Mouse (Mus musculus): ENCODE results near the gene Magel2. TPM values are rescaled to one million over a fixed set of nuclear protein-coding genes. Genes with fewer than 3 reads are reported as not detected.

The Magel2 gene
- polyA plus RNA-seq (2015; fragmentation: Nextera tagmentation; extraction: Ambion mirVana) = 0.09 and 0.23 TPM in 2 replicates

DNA sequence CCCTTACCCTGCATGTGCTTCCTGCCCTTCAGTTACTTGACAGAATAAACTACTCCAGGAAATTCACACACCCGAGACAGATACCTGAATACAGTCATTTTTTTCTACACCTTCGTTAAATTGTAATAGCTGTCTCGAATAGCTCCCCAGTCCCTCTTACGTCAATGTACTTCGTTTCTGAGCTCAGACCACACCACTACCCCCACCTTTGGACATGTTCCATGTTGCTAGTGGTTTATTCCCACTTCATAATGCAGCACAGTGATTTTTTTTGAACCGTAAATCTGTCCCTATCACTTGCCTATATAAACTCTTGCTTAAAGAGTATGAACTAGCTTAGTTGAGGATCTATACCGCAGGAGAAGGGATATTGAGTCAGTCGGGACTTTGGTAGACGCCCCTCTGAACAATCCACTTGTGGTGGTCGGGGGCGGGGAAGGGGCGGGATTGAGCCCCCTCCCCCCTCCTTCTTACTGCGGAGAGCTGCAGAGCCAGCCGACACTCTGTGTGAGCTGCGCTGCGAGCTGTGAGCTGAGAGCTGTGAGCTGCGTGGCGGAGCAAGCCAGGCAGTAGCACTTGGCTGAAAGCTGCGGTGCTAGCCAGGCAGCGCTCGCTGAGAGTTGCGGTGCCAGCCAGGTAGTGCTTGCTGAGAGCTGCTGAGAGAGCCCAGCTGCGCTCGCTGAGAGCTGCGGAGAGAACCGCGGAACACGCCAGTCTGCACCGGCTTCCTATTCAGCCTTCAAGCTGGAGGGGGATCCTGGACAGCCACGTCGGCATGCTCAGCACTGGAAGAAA is at the start of gene Magel2:
TSS of gene Magel2 (plus strand) at position 501 of the 795 bp plus-strand sequence.
- DNase-seq (ENCODE audit: low spot score) = no peak

DNA sequence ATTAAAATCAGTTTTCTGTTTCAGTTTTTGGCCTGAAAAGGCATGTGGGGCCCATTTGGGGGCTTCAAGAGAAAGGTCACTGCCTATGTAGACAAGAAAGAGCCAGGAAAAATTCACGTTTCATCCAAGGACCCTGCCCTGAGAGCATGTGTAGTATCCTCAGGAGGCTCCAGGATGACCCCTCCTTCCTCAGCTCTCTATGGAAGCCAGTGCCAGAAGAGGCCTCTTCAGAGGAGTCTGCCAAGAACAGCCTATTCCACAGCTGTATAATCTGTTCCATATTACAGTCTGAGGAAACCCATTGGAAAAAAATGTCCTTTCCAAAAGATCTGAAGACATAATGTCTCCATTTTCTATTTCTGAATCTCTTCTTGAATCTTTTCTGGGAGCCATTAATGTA is 31.4 kb upstream of the Magel2 start:
- no peak for DNase-seq (ENCODE audit: low spot score)

DNA sequence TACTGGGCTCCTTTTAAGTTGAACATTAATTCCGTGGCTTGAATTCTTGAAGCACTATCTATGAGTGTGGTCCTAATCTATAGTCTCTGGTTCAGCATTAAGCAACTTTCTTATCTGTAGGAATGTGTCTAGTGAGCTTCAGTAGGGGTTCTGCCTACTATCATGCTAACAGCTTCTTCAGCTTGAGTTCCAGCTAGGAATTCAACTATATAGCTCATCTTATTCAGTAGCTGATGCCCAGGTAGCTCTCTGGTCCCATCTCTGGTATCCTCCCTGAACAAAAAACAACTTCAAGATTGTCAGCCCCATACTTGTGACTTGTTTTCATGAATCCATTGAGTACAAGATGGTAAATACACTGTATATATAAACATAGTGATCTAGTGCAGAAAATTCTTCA is 30.5 kb upstream of the Magel2 start, which contains the start of gene Ndn:
TSS of gene Ndn (plus strand) at position 301 of the 400 bp plus-strand sequence.
- no peak for DNase-seq (ENCODE audit: low spot score)

DNA sequence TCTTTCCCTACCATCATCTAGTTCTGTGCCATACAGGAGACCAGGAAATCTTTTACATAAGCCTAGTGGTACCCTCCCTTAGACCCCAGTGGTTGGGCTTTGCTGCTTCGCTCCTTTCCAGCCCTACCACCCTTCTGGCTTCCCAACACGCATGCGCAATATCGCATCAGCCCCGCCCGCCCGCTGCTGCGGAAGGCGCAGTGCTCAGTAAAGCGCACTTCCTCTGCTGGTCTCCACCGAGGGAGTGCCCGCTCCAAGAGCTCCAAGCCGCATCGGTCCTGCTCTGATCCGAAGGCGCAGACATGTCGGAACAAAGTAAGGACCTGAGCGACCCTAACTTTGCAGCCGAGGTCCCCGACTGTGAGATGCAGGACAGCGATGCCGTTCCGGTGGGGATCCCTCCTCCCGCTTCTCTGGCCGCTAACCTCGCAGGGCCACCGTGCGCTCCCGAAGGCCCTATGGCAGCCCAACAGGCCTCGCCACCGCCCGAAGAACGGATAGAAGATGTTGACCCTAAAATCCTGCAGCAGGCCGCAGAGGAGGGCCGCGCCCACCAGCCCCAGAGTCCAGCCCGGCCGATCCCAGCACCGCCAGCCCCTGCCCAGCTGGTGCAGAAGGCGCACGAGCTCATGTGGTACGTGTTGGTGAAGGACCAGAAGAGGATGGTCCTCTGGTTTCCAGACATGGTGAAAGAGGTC is 28.6 kb upstream of the Magel2 start:
- DNase-seq (ENCODE audit: low spot score) = no peak

DNA sequence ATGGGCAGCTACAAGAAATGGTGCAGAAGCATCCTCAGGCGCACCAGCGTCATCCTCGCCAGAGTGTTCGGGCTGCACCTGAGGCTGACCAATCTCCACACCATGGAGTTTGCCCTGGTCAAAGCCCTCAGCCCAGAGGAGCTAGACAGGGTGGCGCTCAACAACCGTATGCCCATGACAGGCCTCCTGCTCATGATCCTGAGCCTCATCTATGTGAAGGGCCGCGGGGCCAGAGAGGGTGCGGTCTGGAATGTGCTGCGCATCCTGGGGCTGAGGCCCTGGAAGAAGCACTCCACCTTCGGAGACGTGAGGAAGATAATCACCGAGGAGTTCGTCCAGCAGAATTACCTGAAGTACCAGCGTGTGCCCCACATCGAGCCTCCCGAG is 28.0 kb upstream of the Magel2 start:
- no peak for DNase-seq (ENCODE audit: low spot score)

DNA sequence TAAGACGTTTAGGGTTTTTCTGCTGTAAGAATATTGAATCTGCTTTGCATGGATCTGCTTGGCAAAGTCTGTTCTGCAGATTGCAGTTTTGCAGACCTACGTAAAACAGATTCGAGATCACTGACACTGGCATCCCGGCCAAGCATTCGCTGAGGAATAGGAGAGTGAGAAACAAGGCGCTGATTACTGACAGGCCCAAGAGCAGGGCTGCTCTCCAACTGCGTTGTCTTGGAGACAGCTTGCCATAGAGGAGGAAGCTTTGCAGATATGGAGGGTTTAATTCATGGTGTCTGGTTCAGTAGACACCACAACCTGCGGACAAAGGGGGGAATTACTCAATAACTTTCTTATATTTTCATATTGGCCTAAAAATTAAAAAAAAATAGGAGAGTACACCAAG is 25.5 kb upstream of the Magel2 start:
- no peak for DNase-seq (ENCODE audit: low spot score)

DNA sequence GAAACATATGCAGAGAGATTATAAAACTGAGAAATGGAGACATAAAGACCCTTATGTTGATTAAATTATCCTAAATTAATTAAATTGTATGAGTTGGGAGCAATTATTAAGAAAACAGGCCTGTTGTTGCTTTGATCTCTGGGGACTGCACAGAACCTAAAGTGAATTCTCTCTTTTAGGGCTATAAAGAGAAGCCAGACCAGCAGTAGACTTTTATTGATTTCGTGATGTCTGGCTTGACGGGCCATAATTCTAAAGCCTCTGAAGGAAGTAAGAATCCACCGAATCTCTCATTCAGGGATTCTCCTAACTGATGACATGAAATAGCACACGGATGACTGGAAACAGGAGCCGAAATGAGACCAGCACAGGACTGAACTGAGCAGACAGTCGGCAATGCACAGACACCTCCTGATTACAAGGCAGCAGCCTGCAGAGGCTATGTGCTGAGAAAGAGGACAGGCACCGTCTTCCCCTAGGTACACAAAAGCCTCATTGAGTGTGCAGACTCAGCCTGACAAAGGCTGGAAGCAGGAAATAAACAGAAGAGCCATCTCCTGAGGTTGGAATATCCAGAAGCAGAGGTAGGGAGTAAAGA is 11.7 kb upstream of the Magel2 start:
- DNase-seq (ENCODE audit: low spot score) = no peak

DNA sequence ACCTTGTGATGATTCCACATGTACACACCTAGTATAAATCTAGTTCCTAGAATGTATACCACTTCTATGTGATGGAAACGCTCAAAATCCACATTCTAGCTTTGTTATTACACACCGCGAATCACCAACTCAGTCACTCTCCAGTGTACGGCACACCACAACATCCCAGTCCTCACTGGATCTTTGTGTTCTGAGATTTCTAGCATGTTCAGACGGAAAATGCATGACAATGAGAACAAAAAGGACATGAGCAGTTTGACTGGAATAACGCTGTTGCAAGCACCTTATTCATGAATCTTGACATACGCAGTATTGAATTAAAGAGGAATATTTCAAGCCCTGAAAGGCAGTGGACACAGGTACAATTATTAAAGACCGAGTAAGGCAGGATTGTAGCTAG is 10.1 kb upstream of the Magel2 start:
- DNase-seq (ENCODE audit: low spot score) = no peak

DNA sequence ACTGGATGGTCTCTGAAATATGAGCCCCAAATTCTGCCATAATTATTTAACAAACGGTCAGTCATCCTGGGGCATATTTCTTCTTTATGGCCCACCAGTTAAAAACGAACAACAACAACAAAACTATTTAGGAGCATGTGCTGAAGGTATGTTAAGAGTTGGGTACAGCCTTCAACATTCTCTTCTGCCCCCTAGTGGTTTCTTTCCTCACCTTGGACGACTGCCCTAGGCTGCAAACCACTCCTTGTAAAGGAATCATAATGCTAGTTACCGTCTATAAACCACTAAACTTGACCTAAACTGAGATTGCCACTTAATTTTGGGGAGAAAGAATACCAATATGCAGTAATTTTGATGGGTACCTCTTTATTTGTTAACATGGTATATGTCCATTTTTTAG is 1.2 kb upstream of the Magel2 start:
- DNase-seq (ENCODE audit: low spot score) = no peak

DNA sequence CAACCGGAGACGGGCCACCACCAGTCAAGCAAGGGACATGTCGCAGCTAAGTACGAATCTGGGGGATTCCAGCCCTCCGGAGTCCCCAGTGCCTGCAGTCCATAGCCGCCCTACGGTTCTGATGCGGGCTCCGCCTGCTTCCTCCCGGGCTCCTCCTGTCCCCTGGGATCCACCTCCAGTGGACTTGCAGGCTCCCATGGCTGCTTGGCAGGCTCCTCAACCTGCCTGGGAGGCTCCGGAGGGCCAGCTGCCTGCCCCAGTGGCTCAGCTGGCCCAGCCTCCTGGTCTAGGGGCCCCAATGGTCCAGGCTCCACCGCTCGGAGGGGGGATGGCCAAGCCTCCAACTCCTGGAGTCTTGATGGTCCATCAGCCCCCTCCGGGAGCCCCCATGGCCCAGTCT is 503 bp downstream of the Magel2 start:
- no peak for DNase-seq (ENCODE audit: low spot score)

DNA sequence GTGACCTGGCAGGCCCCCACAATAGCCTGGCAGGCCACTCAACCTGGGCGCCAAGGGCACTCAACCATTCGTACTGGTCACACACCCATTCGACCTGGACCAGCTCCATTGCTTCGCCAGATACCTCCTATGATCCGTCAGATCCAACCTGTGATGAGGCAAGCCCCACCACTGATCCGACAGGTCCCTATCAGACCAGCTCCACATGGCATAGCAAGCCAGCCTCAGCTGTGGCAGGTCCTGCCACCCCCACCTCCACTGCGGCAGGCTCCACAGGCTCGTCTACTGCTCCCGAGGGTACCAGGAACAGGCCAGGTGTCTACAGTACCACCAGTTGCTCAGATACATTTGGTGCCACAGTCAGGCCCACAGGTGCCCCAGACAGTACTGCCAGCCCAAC is 1.7 kb downstream of the Magel2 start:
- DNase-seq (ENCODE audit: low spot score) = no peak

DNA sequence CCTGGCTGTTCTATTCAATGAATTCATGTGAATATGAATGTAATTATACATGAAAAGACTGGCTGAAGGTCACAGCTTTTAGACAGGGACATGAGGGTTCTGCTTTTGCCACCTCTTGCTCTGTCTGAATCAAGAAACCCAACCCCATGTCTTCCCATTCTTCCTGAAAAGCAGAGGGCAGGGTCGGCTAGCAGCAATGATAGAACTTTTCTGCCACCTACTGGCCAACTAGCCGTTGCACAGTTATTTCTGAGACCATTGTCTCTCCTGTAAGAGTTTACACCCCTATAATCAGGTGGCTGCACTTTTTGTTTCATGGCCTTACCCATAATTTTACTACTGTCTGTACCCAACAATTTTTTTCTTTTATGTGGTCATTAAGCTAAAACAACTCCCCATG is 5.6 kb downstream of the Magel2 start:
- DNase-seq (ENCODE audit: low spot score) = no peak

DNA sequence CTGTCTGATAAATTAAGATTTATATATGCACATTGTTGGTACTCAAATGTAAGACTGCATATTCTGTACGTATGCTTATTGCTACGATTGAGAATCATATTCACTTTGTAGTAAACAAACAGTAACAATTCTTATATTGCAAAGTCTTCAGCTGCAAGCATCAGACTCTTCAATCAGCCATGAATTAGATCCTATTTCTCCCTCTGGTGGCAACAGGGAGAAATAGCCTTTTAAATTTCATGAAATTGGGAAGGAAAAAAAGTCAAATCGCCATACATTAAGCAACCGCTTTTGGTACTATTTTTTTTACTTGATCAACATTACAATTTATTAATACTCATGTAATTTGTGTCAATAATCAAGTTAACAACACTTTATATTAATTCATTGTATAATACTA is 11.5 kb downstream of the Magel2 start:
- no peak for DNase-seq (ENCODE audit: low spot score)

DNA sequence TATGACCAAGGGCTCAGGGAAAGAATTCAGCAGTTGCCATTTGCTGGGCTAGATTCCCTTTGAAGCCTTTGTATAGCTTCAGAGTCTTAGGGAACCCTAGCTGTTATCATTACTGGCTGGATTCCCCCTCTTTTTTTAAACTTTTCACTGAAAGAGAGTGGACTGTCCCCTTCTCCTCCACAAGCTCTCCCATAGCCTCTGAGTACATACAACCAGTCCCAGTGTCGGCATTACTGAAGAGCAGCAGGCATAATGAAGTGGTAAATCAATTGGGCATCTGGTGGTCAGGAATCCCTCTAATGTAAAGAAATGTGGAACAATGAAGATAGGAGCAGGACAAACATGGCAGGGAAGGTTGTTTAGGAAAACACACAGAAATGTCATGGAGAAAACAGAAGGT is 15.4 kb downstream of the Magel2 start:
- DNase-seq (ENCODE audit: low spot score) = no peak

DNA sequence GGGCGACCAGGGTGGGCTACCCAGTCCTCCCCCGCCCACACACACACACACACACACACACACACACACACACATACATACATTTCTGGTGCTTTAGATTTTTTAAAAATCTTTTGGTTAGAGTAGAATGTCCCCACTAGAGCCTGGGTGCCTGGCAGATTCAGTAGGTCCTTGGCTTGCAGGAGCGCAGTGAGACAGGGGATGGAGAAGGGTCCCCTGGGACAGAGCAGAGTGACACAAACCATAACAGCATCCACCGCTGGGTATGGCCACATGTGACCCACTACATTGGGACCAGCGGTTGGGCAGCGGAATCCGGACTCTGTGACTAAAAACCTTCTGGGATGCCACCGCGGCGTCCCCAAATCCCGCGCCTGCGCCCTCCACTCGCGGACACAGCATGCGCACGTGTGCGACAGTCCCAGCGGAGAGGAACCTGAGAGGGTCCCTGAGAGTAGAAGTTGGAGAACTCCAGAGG is 29.8 kb downstream of the Magel2 start:
- no peak for DNase-seq (ENCODE audit: low spot score)

DNA sequence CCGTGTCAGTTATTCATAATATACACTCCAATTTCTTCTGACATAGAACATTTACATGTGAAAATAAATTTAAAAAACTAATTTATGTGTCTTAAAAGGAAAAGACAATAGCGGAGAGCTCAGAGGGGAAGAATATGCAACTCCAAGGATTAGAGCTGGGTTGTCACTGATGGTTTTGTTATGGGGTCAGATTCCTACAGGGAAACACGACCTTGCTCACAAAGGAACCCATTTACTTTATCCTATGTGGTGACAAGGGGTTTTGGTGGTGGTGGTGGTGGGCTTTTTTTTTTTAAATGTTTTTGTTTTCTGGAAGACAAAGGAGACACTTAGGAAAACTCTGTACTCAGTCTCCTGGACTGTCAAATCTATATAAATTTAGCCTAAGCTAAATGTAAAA is 31.0 kb downstream of the Magel2 start:
- no peak for DNase-seq (ENCODE audit: low spot score)

DNA sequence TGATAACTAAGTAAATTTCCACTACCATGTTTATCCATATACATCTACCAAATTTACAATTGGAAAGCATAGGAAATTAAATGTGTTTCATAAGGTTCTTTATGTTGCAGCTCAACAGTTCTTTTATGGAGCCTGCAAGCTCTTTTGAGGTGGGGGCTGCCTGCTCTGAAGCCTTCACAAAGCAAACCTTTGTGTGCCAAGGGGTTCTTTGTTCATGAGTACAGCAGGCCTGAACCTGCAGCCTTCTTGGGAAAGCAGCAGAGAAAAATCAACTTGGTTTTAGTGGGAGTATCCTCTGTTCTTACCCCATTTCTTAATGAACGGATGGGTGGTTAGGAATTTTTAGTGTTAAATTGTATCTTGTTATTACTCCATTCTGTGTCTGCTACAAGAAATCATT is 38.4 kb downstream of the Magel2 start:
- no peak for DNase-seq (ENCODE audit: low spot score)

DNA sequence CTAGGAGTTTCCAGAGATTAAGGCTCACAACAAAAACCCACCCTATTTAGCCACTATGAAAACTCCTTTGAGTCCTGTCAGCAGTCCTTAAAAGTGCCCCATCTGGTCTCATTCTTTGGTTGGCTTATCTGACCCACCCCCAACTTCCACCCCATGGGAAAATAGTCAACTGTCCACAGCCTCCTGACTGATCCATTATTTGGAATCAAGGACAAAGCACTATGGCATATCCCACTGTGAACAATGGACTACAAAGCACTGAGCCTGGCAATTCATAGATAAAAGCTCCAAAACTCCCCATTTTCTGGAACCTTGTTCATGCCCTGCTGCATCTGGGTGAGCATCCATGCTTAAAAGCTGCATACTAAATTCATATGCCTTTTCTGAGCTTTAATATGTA is 39.4 kb downstream of the Magel2 start:
- no peak for DNase-seq (ENCODE audit: low spot score)

DNA sequence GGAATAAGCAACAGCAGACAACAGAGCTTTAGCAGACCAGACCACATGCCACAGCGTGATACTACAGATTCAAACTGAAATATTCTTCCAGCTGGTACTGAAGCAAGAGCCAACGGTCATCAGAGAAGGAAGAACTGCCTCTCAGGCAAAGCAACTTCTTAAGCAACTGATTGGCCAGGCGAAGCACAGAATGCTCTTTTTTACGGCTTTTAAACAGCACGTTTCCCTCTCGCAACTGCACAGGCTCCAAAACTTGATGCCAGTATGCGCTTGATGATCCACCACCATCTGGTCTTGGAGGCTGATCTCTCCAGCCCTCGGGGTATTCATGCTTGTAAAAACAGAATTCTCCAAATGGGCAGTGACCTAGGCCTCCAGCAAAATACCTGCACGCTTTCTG is 41.5 kb downstream of the Magel2 start:
- DNase-seq (ENCODE audit: low spot score) = no peak

DNA sequence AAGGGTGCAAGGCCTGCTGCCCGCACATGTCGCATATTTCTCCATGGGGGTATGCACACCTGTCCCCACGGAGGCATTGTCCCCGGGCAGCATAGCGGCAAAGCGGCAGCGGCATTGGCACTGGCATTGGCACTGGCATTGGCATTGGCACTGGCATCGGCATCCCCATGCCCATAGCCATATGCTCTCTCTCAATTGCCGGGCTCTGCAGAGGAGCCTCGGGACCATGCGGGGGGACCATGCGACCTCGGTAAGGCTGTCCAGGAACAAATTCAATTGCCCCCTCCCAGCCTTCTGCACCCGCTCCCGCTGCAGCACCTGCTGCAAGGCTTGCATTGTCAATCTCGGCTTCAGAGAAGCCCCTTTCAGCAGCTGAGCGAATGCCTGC is 42.3 kb downstream of the Magel2 start:
- no peak for DNase-seq (ENCODE audit: low spot score)

DNA sequence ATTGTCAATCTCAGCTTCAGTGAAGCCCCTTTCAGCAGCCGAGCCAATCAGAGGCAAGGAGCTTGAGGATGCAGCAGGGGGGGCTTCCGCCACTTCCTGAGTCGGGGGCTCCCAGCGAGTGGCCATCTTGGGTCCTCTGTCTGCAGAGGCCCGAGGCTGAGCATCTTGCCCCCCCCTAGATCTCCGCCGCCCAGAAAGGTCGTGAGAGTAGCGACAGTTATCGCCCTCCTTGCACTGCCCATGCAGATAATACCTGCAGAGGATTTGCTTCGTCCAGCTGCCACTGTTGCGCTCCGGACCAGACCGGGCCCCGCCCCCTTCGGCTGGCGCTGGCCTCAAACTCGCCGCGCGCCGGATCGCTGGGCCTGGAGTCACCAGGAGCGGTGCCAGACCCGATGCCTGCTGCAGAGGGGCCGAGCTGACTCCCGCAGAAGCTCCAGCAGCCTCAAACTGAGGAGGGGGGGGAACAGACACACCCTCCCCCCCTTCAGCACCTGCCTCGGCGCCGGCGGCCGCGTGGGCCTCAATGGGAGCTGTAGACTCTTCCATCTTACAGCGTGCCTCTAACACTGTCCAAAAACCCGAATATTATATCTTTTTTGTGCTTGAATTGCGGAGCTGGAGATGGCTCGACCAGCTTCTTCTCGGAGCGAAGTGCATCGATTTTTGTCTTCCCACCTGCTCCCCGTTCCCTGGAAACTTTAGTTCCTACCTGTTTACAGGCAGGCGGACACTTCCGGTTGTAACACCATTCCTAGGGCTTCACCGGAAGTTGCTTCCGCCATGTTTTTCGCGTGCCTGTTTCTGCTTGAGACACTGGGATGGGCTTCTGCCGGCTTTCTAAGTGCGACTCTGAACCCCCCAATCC is 42.9 kb downstream of the Magel2 start, which contains the start of gene Mkrn3:
TSS of gene Mkrn3 (minus strand) at position 647 of the 868 bp plus-strand sequence.
- peak; percentile 64 for DNase-seq (ENCODE audit: low spot score)

All from thymus, postnatal 0 days (tissue).